Mouse (Mus musculus): ENCODE measurements at regions not wholly inside any gene's neighbourhood (a gene's known extent, or its start where the extent isn't known, plus 50 kb on each side); places are given as distances from the start of the nearest gene placed in this dataset.

DNA sequence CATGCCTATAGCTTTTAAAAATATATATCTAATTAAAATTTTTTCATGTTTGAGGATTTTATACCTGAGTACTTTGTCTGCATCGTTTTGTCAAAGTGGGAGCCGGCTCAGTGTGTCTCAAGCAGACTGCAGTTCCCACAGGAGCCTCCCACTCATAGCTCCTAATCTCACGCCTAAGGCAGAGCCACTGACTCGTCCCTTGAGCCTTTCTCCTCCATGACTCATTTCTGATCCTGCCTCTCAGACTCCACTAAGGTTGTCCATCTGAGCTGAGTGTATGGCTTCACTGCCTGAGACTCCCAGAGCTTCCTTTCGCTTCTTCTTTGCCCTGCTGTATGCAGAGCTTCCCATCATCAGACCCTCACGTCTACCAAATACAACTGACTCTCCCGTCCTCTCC lies 98.8 kb downstream of the Efnb2 start:
- TF ChIP-seq CTCF (IDR thresholded peaks at IDR 0.05; ENCODE audit: borderline replicate concordance, extremely low read depth, insufficient read depth, insufficient read length) = no peak
- TF ChIP-seq POLR2A (IDR thresholded peaks at IDR 0.05; ENCODE audit: borderline replicate concordance, extremely low read depth, insufficient read depth, insufficient read length, poor library complexity, severe bottlenecking) = no peak
- no peak for DNase-seq (ENCODE audit: low read depth)

DNA sequence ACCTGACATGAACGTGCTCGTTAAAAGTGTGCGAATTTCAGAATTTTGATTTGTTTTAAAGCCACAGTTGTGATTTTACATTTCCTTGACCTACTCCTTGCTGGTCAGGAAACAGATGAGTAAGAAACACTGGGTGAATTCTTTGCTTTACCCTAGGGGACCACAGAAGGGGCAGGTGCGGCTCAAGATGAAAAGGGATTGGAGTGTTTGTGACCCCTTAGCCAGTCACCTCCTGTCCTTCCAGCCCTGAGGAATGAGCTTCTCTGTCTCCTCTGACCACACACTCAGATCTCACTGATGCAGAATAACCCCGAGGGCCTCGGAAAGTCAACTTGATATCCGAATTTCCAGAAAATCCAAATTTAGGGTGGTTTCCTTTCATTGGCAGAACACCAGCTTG lies 103.0 kb downstream of the Efnb2 start:
- DNase-seq (ENCODE audit: low read depth) = no peak
- TF ChIP-seq CTCF (IDR thresholded peaks at IDR 0.05; ENCODE audit: borderline replicate concordance, extremely low read depth, insufficient read depth, insufficient read length) (no peak), POLR2A (IDR thresholded peaks at IDR 0.05; ENCODE audit: borderline replicate concordance, extremely low read depth, insufficient read depth, insufficient read length, poor library complexity, severe bottlenecking) (no peak)

DNA sequence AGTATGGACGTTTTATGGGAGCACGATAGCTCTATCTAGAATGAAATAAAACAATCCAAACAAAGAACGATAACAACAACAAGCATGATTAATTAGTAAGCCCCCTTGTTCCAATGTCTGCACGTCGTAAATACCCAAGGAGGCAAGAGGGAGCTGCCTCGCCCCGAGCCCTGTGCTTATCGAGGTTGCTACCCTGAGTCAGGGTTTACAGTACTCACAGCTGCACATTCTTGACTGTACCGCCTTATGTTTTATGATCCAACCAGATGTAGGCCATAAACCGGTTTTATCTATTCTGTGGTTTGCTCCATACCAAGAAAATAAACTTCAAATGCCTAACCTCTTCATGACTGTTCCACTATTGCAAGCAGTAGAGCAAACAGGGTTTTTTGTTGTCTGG lies 104.9 kb downstream of the Efnb2 start:
- DNase-seq (ENCODE audit: low read depth) = no peak
- TF ChIP-seq POLR2A (IDR thresholded peaks at IDR 0.05; ENCODE audit: borderline replicate concordance, extremely low read depth, insufficient read depth, insufficient read length, poor library complexity, severe bottlenecking) = no peak
- TF ChIP-seq CTCF (IDR thresholded peaks at IDR 0.05; ENCODE audit: borderline replicate concordance, extremely low read depth, insufficient read depth, insufficient read length) = no peak

GRCm38 (mm10) chr8:8554691-8555090 lies 106.4 kb downstream of the Efnb2 start:
- no peak for DNase-seq (ENCODE audit: low read depth)
- no peak for TF ChIP-seq POLR2A (IDR thresholded peaks at IDR 0.05; ENCODE audit: borderline replicate concordance, extremely low read depth, insufficient read depth, insufficient read length, poor library complexity, severe bottlenecking)
- TF ChIP-seq CTCF (IDR thresholded peaks at IDR 0.05; ENCODE audit: borderline replicate concordance, extremely low read depth, insufficient read depth, insufficient read length) = no peak

GRCm38 (mm10) chr8:8552779-8553178 lies 108.3 kb downstream of the Efnb2 start:
- peak; percentile 28 for DNase-seq (ENCODE audit: low read depth)
- TF ChIP-seq CTCF (IDR thresholded peaks at IDR 0.05; ENCODE audit: borderline replicate concordance, extremely low read depth, insufficient read depth, insufficient read length) = no peak
- no peak for TF ChIP-seq POLR2A (IDR thresholded peaks at IDR 0.05; ENCODE audit: borderline replicate concordance, extremely low read depth, insufficient read depth, insufficient read length, poor library complexity, severe bottlenecking)

DNA sequence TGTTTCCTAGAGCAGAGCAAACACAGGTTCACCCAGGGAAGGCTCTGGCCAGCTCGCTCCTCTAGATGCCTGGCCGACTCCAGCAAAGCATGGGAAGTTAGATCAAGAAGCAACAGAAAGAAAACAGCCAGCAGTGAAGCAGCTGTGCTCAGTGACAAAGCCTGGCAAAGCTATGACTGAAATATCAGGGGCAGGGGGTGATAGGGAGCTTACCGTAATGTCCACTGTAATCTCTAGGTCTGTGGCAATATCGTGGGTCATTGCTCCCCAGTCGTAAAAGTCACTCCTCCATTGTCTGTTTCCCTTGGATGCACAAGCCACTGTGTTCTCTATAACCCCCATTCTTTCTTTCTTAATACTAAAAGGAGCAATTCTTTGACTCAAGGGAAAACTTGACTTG lies 124.4 kb downstream of the Efnb2 start:
- TF ChIP-seq CTCF (IDR thresholded peaks at IDR 0.05; ENCODE audit: borderline replicate concordance, extremely low read depth, insufficient read depth, insufficient read length) (no peak), POLR2A (IDR thresholded peaks at IDR 0.05; ENCODE audit: borderline replicate concordance, extremely low read depth, insufficient read depth, insufficient read length, poor library complexity, severe bottlenecking) (no peak)
- DNase-seq (ENCODE audit: low read depth) = no peak

GRCm38 (mm10) chr8:8534787-8535186 lies 126.3 kb downstream of the Efnb2 start:
- TF ChIP-seq POLR2A (IDR thresholded peaks at IDR 0.05; ENCODE audit: borderline replicate concordance, extremely low read depth, insufficient read depth, insufficient read length, poor library complexity, severe bottlenecking) (no peak), CTCF (IDR thresholded peaks at IDR 0.05; ENCODE audit: borderline replicate concordance, extremely low read depth, insufficient read depth, insufficient read length) (no peak)
- no peak for DNase-seq (ENCODE audit: low read depth)

GRCm38 (mm10) chr8:8532907-8533306 lies 128.1 kb downstream of the Efnb2 start:
- no peak for DNase-seq (ENCODE audit: low read depth)
- TF ChIP-seq POLR2A (IDR thresholded peaks at IDR 0.05; ENCODE audit: borderline replicate concordance, extremely low read depth, insufficient read depth, insufficient read length, poor library complexity, severe bottlenecking) (no peak), CTCF (IDR thresholded peaks at IDR 0.05; ENCODE audit: borderline replicate concordance, extremely low read depth, insufficient read depth, insufficient read length) (no peak)

GRCm38 (mm10) chr8:8530540-8530939 lies 130.5 kb downstream of the Efnb2 start:
- TF ChIP-seq POLR2A (IDR thresholded peaks at IDR 0.05; ENCODE audit: borderline replicate concordance, extremely low read depth, insufficient read depth, insufficient read length, poor library complexity, severe bottlenecking) = no peak
- no peak for TF ChIP-seq CTCF (IDR thresholded peaks at IDR 0.05; ENCODE audit: borderline replicate concordance, extremely low read depth, insufficient read depth, insufficient read length)
- DNase-seq (ENCODE audit: low read depth) = no peak

- TF ChIP-seq POLR2A (IDR thresholded peaks at IDR 0.05; ENCODE audit: borderline replicate concordance, extremely low read depth, insufficient read depth, insufficient read length, poor library complexity, severe bottlenecking) (no peak), CTCF (IDR thresholded peaks at IDR 0.05; ENCODE audit: borderline replicate concordance, extremely low read depth, insufficient read depth, insufficient read length) (no peak)
- DNase-seq (ENCODE audit: low read depth) = peak; percentile 55
Measured at GRCm38 (mm10) chr8:8521532-8521931, 139.5 kb downstream of the Efnb2 start.

GRCm38 (mm10) chr8:8519772-8520191 lies 141.3 kb downstream of the Efnb2 start:
- TF ChIP-seq CTCF (IDR thresholded peaks at IDR 0.05; ENCODE audit: borderline replicate concordance, extremely low read depth, insufficient read depth, insufficient read length) = no peak
- TF ChIP-seq POLR2A (IDR thresholded peaks at IDR 0.05; ENCODE audit: borderline replicate concordance, extremely low read depth, insufficient read depth, insufficient read length, poor library complexity, severe bottlenecking) = no peak
- DNase-seq (ENCODE audit: low read depth) = no peak

DNA sequence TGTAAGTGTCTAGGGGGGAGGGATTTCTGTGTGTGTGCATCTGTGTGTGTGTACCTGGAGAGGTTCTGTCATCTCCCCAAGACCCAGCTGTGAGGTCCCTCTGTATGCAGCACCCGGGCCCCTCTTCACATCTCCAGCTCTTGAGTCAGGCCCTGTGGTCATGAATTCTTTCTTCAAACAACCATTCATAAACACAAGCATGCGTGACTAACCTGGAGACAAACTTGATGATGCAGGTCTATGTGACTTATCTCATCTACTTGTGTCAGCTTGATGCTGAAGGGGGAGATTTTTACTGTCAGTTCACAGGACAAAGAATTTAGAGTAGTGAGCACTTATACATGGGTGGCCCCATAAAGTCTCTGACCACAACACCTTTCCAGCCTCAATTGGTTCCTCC lies 143.4 kb downstream of the Efnb2 start:
- TF ChIP-seq CTCF (IDR thresholded peaks at IDR 0.05; ENCODE audit: borderline replicate concordance, extremely low read depth, insufficient read depth, insufficient read length) (no peak), POLR2A (IDR thresholded peaks at IDR 0.05; ENCODE audit: borderline replicate concordance, extremely low read depth, insufficient read depth, insufficient read length, poor library complexity, severe bottlenecking) (no peak)

DNA sequence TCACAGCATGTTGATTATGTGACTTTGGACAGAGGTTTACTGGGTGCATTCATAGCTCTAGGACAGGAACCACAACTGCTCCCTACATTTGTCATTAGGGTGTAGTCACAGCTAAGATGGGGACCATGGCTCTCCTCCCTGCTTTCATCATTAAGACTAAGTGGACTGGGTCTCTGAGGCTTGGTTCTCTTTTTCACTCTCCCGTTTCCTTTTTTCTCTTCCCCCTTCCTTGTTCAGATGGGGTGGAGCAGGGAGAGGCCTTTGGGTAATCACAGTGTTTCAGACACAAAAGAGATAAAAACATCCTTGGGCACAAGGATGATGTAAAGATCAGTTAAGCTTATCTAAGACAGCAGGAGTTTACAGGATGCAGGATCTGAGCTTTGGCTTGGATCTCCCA lies 144.8 kb downstream of the Efnb2 start:
- TF ChIP-seq POLR2A (IDR thresholded peaks at IDR 0.05; ENCODE audit: borderline replicate concordance, extremely low read depth, insufficient read depth, insufficient read length, poor library complexity, severe bottlenecking) (no peak), CTCF (IDR thresholded peaks at IDR 0.05; ENCODE audit: borderline replicate concordance, extremely low read depth, insufficient read depth, insufficient read length) (no peak)
- DNase-seq (ENCODE audit: low read depth) = no peak

More for the DNA sequence above, 143.4 kb downstream of the Efnb2 start:
- no peak for DNase-seq (ENCODE audit: low read depth)
